Mouse (Mus musculus): ENCODE measurements around the gene Msi1. TPM values are rescaled to one million over a fixed set of nuclear protein-coding genes. Genes with fewer than 3 reads are reported as not detected.

Msi1 gene
- total and polyA plus RNA-seq, 2 experiments from 2014 or later: 46.2 to 75.9 TPM

DNA sequence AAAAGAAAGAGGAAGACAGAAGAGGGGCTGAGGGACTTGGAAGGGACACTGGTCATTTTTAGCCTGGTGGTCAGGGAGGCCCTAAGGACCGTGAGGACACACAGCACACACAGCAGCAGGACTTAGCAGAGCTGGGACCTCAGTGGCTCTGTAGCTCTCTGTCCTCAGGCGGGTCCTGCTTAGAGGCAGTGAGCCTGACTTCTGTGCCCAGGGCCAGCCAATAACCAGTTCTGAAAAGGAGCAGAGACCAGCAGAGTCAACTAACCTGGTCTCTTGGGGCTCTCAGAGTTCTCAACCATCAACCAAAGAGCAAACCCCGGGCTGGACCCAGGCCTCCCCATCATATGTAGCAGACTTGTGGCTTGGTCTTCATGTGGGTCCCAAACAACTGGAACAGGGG is 19.8 kb downstream of the Msi1 start:
- Histone ChIP-seq H3K4me3 (ENCODE audit: low read length) (no peak overlapping the region), H3K4me2 (ENCODE audit: low read depth, low read length) (no peak overlapping the region), H3K27me3 (ENCODE audit: insufficient read depth, low read length) (no peaks in the 10 kb centered on the region), H3K36me3 (ENCODE audit: insufficient read depth, low read length) (peaks cover 54% of the 10 kb centered on the region), H3K9me3 (ENCODE audit: low read length) (no peaks in the 10 kb centered on the region), H3K9ac (replicated peaks; ENCODE audit: low read length) (no peak overlapping the region), H3K4me1 (ENCODE audit: insufficient read depth, low read length) (no peaks in the 10 kb centered on the region), H3K27ac (no peak overlapping the region)
- 91% methylated on average over 3 of the region's 3 CpGs for WGBS
- ATAC-seq: no peak
- no peak for DNase-seq (ENCODE audit: low spot score)
- TF ChIP-seq CTCF (IDR thresholded peaks at IDR 0.05; ENCODE audit: low read depth): no peak

- H3K27ac ChIP-seq: no peak overlapping the region
- TF ChIP-seq CTCF (IDR thresholded peaks at IDR 0.05; ENCODE audit: low read depth): no peak
- H3K4me2 ChIP-seq (ENCODE audit: low read depth, low read length): no peak overlapping the region
- H3K4me3 ChIP-seq (ENCODE audit: low read length): no peak overlapping the region
- H3K36me3 ChIP-seq (ENCODE audit: insufficient read depth, low read length): peaks cover 42% of the 10 kb centered on the region
- H3K9me3 ChIP-seq (ENCODE audit: low read length): no peaks in the 10 kb centered on the region
- no peaks in the 10 kb centered on the region for H3K27me3 ChIP-seq (ENCODE audit: insufficient read depth, low read length)
- WGBS: 78% methylated on average over 27 of the region's 27 CpGs
- no peaks in the 10 kb centered on the region for H3K4me1 ChIP-seq (ENCODE audit: insufficient read depth, low read length)
- DNase-seq (ENCODE audit: low spot score): no peak
- H3K9ac ChIP-seq (replicated peaks; ENCODE audit: low read length): no peak overlapping the region
- no peak for ATAC-seq
Observed at GRCm38 (mm10) chr5:115450410-115451317, 21.3 kb downstream of the Msi1 start.

GRCm38 (mm10) chr5:115454422-115455090 is 25.2 kb downstream of the Msi1 start:
- H3K36me3 ChIP-seq (ENCODE audit: insufficient read depth, low read length): peaks cover 32% of the 10 kb centered on the region

GRCm38 (mm10) chr5:115455838-115456237 is 26.4 kb downstream of the Msi1 start:
- no peak for TF ChIP-seq CTCF (IDR thresholded peaks at IDR 0.05; ENCODE audit: low read depth)
- Histone ChIP-seq H3K9me3 (ENCODE audit: low read length) (no peaks in the 10 kb centered on the region), H3K27me3 (ENCODE audit: insufficient read depth, low read length) (no peaks in the 10 kb centered on the region), H3K4me2 (ENCODE audit: low read depth, low read length) (no peak overlapping the region), H3K36me3 (ENCODE audit: insufficient read depth, low read length) (peaks cover 21% of the 10 kb centered on the region), H3K27ac (no peak overlapping the region), H3K4me1 (ENCODE audit: insufficient read depth, low read length) (no peaks in the 10 kb centered on the region), H3K4me3 (ENCODE audit: low read length) (no peak overlapping the region), H3K9ac (replicated peaks; ENCODE audit: low read length) (no peak overlapping the region)
- ATAC-seq: no peak
- 74% methylated on average over 7 of the region's 7 CpGs for WGBS
- DNase-seq (ENCODE audit: low spot score): no peak

More at GRCm38 (mm10) chr5:115454422-115455090, 25.2 kb downstream of the Msi1 start:
- Histone ChIP-seq H3K4me2 (ENCODE audit: low read depth, low read length) (no peak overlapping the region), H3K9me3 (ENCODE audit: low read length) (no peaks in the 10 kb centered on the region), H3K4me3 (ENCODE audit: low read length) (no peak overlapping the region), H3K27me3 (ENCODE audit: insufficient read depth, low read length) (no peaks in the 10 kb centered on the region), H3K9ac (replicated peaks; ENCODE audit: low read length) (no peak overlapping the region), H3K4me1 (ENCODE audit: insufficient read depth, low read length) (no peaks in the 10 kb centered on the region), H3K27ac (no peak overlapping the region)
- DNase-seq (ENCODE audit: low spot score): no peak
- 77% methylated on average over 12 of the region's 12 CpGs for WGBS
- ATAC-seq: 0 out of 2 replicates have a peak, but pooled peaks have one; percentile 4
- no peak for TF ChIP-seq CTCF (IDR thresholded peaks at IDR 0.05; ENCODE audit: low read depth)

DNA sequence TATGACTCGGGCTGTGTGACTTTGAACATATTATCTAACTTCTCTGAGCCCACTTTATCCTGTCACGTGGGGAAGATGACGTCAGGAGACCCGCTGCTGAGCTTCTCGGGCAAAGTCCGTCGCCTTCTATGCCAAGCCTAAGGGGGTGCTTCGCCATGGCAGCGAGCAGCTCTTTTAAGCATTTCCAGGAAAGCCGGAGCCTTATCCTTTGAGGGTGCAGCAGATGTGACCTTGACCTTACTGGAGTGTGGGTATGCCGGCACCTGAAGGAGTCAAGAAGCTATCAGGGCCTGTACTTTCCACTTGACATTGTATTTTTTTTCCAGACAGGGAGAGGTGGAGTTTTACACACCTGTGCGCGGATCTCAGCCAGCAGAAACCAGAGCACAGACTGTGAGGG is 29.5 kb downstream of the Msi1 start:
- no peak overlapping the region for H3K27ac ChIP-seq
- no peaks in the 10 kb centered on the region for H3K9me3 ChIP-seq (ENCODE audit: low read length)
- H3K27me3 ChIP-seq (ENCODE audit: insufficient read depth, low read length): no peaks in the 10 kb centered on the region
- H3K4me3 ChIP-seq (ENCODE audit: low read length): no peak overlapping the region
- no peak for ATAC-seq
- H3K36me3 ChIP-seq (ENCODE audit: insufficient read depth, low read length): peaks cover 4% of the 10 kb centered on the region; the same call in 1 of the 2 replicates
- H3K9ac ChIP-seq (replicated peaks; ENCODE audit: low read length): no peak overlapping the region
- no peaks in the 10 kb centered on the region for H3K4me1 ChIP-seq (ENCODE audit: insufficient read depth, low read length)
- no peak for DNase-seq (ENCODE audit: low spot score)
- no peak for TF ChIP-seq CTCF (IDR thresholded peaks at IDR 0.05; ENCODE audit: low read depth)
- H3K4me2 ChIP-seq (ENCODE audit: low read depth, low read length): no peak overlapping the region
- WGBS: 62% methylated on average over 13 of the region's 13 CpGs

GRCm38 (mm10) chr5:115464408-115465115 is 35.2 kb downstream of the Msi1 start:
- 80% methylated on average over 18 of the region's 18 CpGs for WGBS
- Histone ChIP-seq H3K27ac (no peak overlapping the region), H3K4me1 (ENCODE audit: insufficient read depth, low read length) (no peaks in the 10 kb centered on the region), H3K9ac (replicated peaks; ENCODE audit: low read length) (no peak overlapping the region), H3K27me3 (ENCODE audit: insufficient read depth, low read length) (no peaks in the 10 kb centered on the region), H3K9me3 (ENCODE audit: low read length) (no peaks in the 10 kb centered on the region), H3K36me3 (ENCODE audit: insufficient read depth, low read length) (no peaks in the 10 kb centered on the region), H3K4me2 (ENCODE audit: low read depth, low read length) (no peak overlapping the region), H3K4me3 (ENCODE audit: low read length) (no peak overlapping the region)
- DNase-seq (ENCODE audit: low spot score): no peak
- ATAC-seq: no peak
- TF ChIP-seq CTCF (IDR thresholded peaks at IDR 0.05; ENCODE audit: low read depth): peak; percentile 8; the same call in 1 of the 2 replicates

Data from hindbrain, postnatal 0 days (tissue).